Mouse (Mus musculus) layer of hippocampus, postnatal 14 days (tissue): Measurements from ENCODE around the gene Mtrf1l. TPM values are rescaled to one million over a fixed set of nuclear protein-coding genes. Genes with fewer than 3 reads are reported as not detected.

Experiments used
- DNase-seq, 2 experiments: peaks; one replicate each; pipeline ENCODE4 v3.0.0; 2021 to 2022; ENCODE audit warnings: low spot score in 2 of 2, mixed read lengths in 1 of 2
- long read RNA-seq, 2 experiments: library from polyadenylated mRNA; stranded (forward); transcript quantifications; one replicate each; pipeline ENCODE4 v2.0.0; 2021
- total RNA-seq, 2 experiments: library from RNA; stranded (reverse); gene quantifications; 2 replicates each; pipeline ENCODE4 v1.2.3; 2021

Gene Mtrf1l
- total RNA-seq, result 1 to 10 TPM; 8.7 to 9.8 TPM
- long read RNA-seq, experiment 1, partial matches to known transcripts, result 1 of 9 reads
- long read RNA-seq, experiment 1, other reads (novel, unspliced or antisense), result 6 of 9 reads
- long read RNA-seq, experiment 2, transcript Mtrf1l-201 (7 exons, 2,588 nt), result major isoform, 6 of 16 reads
- long read RNA-seq, experiment 2, partial matches to known transcripts, result 3 of 16 reads
- long read RNA-seq, experiment 2, other reads (novel, unspliced or antisense), result 7 of 16 reads

- peak; percentile 94 to 96 for DNase-seq
Measured at GRCm38 (mm10) chr10:5823740-5824491, at the start of gene Mtrf1l. Mtrf1l (minus strand) TSS chr10:5823910.

GRCm38 (mm10) chr10:5871081-5871480, 47.4 kb upstream of the Mtrf1l start:
- no peak for DNase-seq

- peak; percentile 21 to 68 for DNase-seq
Measured at GRCm38 (mm10) chr10:5867981-5868552, 44.4 kb upstream of the Mtrf1l start.

GRCm38 (mm10) chr10:5865996-5866395, 42.3 kb upstream of the Mtrf1l start:
- no peak for DNase-seq

GRCm38 (mm10) chr10:5862669-5863068, 39.0 kb upstream of the Mtrf1l start:
- no peak for DNase-seq

GRCm38 (mm10) chr10:5860849-5861248, 37.1 kb upstream of the Mtrf1l start:
- DNase-seq, result no peak

- DNase-seq, result no peak
Measured at GRCm38 (mm10) chr10:5859729-5860128, 36.0 kb upstream of the Mtrf1l start.

- DNase-seq, result no peak
Measured at GRCm38 (mm10) chr10:5857996-5858549, 34.4 kb upstream of the Mtrf1l start.

GRCm38 (mm10) chr10:5853290-5853868, 29.7 kb upstream of the Mtrf1l start:
- no peak for DNase-seq

- DNase-seq, result peak in 1 of 2 experiments; percentile 70
Measured at GRCm38 (mm10) chr10:5846939-5847338, 23.2 kb upstream of the Mtrf1l start.

GRCm38 (mm10) chr10:5841369-5841768, 17.7 kb upstream of the Mtrf1l start:
- DNase-seq, result no peak

- DNase-seq, result no peak
Measured at GRCm38 (mm10) chr10:5826336-5827025, 2.8 kb upstream of the Mtrf1l start.

- peak; percentile 27 to 57 for DNase-seq
Measured at GRCm38 (mm10) chr10:5824779-5825178, 1.1 kb upstream of the Mtrf1l start.

GRCm38 (mm10) chr10:5823291-5823739, 395 bp downstream of the Mtrf1l start:
- DNase-seq, result peak in 1 of 2 experiments; percentile 41

GRCm38 (mm10) chr10:5818772-5819171, 4.9 kb downstream of the Mtrf1l start:
- DNase-seq, result no peak

GRCm38 (mm10) chr10:5815968-5816367, 7.7 kb downstream of the Mtrf1l start:
- no peak for DNase-seq

- no peak for DNase-seq
Measured at GRCm38 (mm10) chr10:5813724-5814123, 10.0 kb downstream of the Mtrf1l start.

GRCm38 (mm10) chr10:5807683-5808082, 16.0 kb downstream of the Mtrf1l start:
- DNase-seq, result no peak

- no peak for DNase-seq
Measured at GRCm38 (mm10) chr10:5806996-5807395, 16.7 kb downstream of the Mtrf1l start.

- peak in 1 of 2 experiments; percentile 15 for DNase-seq
Measured at GRCm38 (mm10) chr10:5806416-5806815, 17.3 kb downstream of the Mtrf1l start.
